Mouse (Mus musculus): ENCODE measurements around the gene Hpdl. TPM values are rescaled to one million over a fixed set of nuclear protein-coding genes. Genes with fewer than 3 reads are reported as not detected.

Gene Hpdl
- 0.50 TPM for polyA plus RNA-seq (2017; shearing (Covaris generic))

DNA sequence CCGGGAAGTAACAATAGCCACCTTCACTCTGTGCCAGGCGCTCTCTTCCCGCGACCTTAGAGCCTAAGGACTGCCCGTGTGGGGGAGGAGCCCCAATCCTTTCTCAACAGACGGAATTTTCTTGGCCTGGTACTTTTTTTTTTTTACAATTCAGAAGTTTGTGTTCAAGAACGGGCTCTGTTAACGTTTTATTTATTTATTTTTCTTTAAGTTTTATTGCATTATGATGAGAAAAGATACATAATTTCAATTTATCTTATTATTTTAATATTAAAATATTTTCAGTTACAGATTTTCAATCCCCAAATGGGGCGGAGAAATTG lies at the start of gene Hpdl:
Gene Hpdl (minus strand): TSS at position 14 of the 323 bp plus-strand sequence.

DNA sequence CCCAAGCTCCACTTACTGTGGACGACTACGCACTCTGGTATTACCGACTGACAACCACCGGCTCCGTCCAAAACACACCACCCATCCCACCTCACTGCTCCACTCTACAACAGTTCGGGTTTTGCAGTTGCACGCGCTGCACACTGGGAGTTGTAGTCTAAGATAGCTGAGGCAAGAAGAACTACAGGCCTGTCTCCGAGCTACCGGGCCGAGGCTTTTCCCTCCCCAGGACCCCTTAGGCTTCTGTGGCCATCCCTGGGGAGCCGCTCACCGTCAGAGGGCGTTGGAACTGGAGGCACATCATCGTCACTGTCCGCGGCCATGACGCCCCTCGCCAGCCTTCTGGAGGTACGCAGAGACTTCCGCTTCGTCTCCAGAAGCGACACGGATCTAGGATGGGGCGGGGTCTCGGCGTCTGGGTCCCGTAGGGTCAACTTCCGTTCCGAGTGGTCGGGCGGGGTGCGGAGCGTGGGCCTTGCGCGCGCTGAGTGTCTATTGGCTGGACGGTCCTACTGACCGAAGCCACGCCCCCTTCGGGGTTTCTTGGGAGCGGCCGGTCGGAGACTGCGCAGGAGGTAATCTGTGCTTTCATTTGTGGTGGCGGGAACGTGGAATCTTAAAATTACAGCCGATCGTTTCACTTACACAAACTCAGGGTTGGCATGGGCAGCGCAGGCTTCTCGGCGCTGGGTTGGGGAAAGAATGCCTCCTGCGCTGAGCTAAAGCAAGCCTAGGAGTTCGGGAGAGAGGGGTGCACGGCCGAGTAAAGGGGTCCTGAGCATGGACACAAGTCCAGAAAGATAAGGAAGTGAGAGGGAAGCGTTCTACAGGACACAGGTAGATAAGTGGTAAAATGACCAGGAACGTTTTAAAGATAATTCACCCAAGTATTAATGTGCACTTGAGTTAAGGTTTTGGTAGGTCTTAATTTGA lies 14.0 kb downstream of the Hpdl start, which contains the start of the genes Toe1 and Mutyh:
Gene Toe1 (minus strand): TSS at position 444 of the 933 bp plus-strand sequence.
Gene Mutyh (plus strand): TSS at position 527 of the 933 bp plus-strand sequence.

Other genes with a start within 250 kb of the Hpdl start
- gene Ccdc17, start 225.1 kb downstream of the Hpdl start, polyA plus RNA-seq (2017; shearing (Covaris generic)), result 15.5 TPM
- 52.2 TPM for gene Nasp, start 193.8 kb downstream of the Hpdl start, polyA plus RNA-seq (2017; shearing (Covaris generic))
- gene Akr1a1, start 170.0 kb downstream of the Hpdl start, polyA plus RNA-seq (2017; shearing (Covaris generic)), result 389 TPM
- 619 TPM for gene Prdx1, start 136.2 kb downstream of the Hpdl start, polyA plus RNA-seq (2017; shearing (Covaris generic))
- 13.1 TPM for gene Mmachc, start 113.3 kb downstream of the Hpdl start, polyA plus RNA-seq (2017; shearing (Covaris generic))
- gene Ccdc163, start 113.2 kb downstream of the Hpdl start, polyA plus RNA-seq (2017; shearing (Covaris generic)), result 22.4 TPM
- gene Tesk2, start 100.8 kb downstream of the Hpdl start, polyA plus RNA-seq (2017; shearing (Covaris generic)), result 8.3 TPM
- gene Toe1, start 14.1 kb downstream of the Hpdl start, polyA plus RNA-seq (2017; shearing (Covaris generic)), result 49.9 TPM
- 20.0 TPM for gene Mutyh, start 14.0 kb downstream of the Hpdl start, polyA plus RNA-seq (2017; shearing (Covaris generic))
- 0.06 TPM for gene Zswim5, start 55.7 kb upstream of the Hpdl start, polyA plus RNA-seq (2017; shearing (Covaris generic))
- gene Urod, start 172.7 kb upstream of the Hpdl start, polyA plus RNA-seq (2017; shearing (Covaris generic)), result 121 TPM
- 5.0 TPM for gene Hectd3, start 173.6 kb upstream of the Hpdl start, polyA plus RNA-seq (2017; shearing (Covaris generic))
- 38.2 TPM for gene Eif2b3, start 197.7 kb upstream of the Hpdl start, polyA plus RNA-seq (2017; shearing (Covaris generic))